Mouse (Mus musculus) midbrain, embryonic 12.5 days (tissue): ENCODE measurements around the gene Tmeff2. TPM values are rescaled to one million over a fixed set of nuclear protein-coding genes. Genes with fewer than 3 reads are reported as not detected.
A peak's percentile ranks its signal among the peaks of the same experiment; 100 is the strongest.

Experiments used
- ATAC-seq: fragments of 200-750 bp; cut with Nextera tagmentation; 2 replicates; pipeline ENCODE4 v1.8.0; 2017; ENCODE audit warnings: low read depth, moderate TSS enrichment, moderate library complexity; ENCODE audit not compliant: low FRiP score
- H3K27ac ChIP-seq: fragments of 300-500 bp; sonication (generic); replicated peaks from 2 replicates; pipeline ENCODE4 v1.5.1; 2016; ENCODE audit warnings: mild to moderate bottlenecking
- H3K27me3 ChIP-seq: fragments of 300-500 bp; sonication (generic); 2 replicates; pipeline ENCODE4 v1.6.1; 2016; ENCODE audit warnings: mild to moderate bottlenecking
- H3K36me3 ChIP-seq: fragments of 300-500 bp; sonication (generic); 2 replicates; pipeline ENCODE4 v1.6.1; 2016
- H3K4me1 ChIP-seq: fragments of 300-500 bp; sonication (generic); 2 replicates; pipeline ENCODE4 v1.6.1; 2016
- H3K4me2 ChIP-seq: fragments of 300-500 bp; sonication (generic); replicated peaks from 2 replicates; pipeline ENCODE4 v1.6.1; 2016; ENCODE audit warnings: mild to moderate bottlenecking, moderate library complexity
- H3K4me3 ChIP-seq: fragments of 300-500 bp; sonication (generic); 2 replicates; pipeline ENCODE4 v1.5.1; 2016; ENCODE audit warnings: mild to moderate bottlenecking
- H3K9ac ChIP-seq: fragments of 300-500 bp; sonication (generic); replicated peaks from 2 replicates; pipeline ENCODE4 v1.6.1; 2016; ENCODE audit warnings: mild to moderate bottlenecking, moderate library complexity
- H3K9me3 ChIP-seq: fragments of 300-500 bp; sonication (generic); 2 replicates; pipeline ENCODE4 v1.6.1; 2016; ENCODE audit warnings: mild to moderate bottlenecking
- WGBS: fragments of 180-500 bp; shearing (Covaris S2); methylation state at CpG from one replicate; pipeline ENCODE4 v1.1.7; 2016; 5-methylcytosine and 5-hydroxymethylcytosine counted together
- microRNA-seq: library from miRNA; unstranded; fragments of <30 nt; microRNA quantifications from one replicate; pipeline ENCODE4, GENCODE M21; 2017
- polyA plus RNA-seq: library from polyadenylated mRNA; unstranded; fragments of >200 nt; fragmentation: Nextera tagmentation; extraction: Ambion mirVana; gene quantifications from 2 replicates; pipeline ENCODE4 v1.2.1, GENCODE M21; 2016

Tmeff2 gene
- polyA plus RNA-seq, 1 experiment from 2014 or later = 14.8 TPM

DNA sequence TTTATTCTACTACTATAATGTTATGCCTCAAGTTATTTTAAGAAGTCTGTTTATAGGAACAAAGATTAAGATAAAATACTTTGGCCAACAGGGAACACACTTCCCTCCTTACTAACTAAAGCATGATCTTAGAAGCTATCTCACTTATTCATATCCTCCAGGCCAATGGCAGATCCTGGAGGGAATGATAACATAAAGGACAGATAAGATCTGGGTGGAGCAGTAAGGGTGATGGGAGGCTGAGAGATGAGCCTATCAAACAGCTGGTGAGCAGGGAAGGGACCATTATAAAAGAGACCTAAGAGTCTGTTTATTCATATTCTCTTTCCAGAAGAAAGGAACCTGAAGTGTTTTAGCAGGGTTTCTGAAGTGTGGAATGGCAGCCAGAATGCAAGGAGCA lies 290.8 kb downstream of the Tmeff2 start:
- H3K9ac ChIP-seq = no peak overlapping the region
- H3K4me2 ChIP-seq = no peak overlapping the region
- no peaks in the 10 kb centered on the region for H3K27me3 ChIP-seq
- no peak overlapping the region for H3K27ac ChIP-seq
- no peak for ATAC-seq
- H3K36me3 ChIP-seq = no peaks in the 10 kb centered on the region
- no peaks in the 10 kb centered on the region for H3K4me1 ChIP-seq
- H3K4me3 ChIP-seq = no peak overlapping the region
- no peaks in the 10 kb centered on the region for H3K9me3 ChIP-seq

DNA sequence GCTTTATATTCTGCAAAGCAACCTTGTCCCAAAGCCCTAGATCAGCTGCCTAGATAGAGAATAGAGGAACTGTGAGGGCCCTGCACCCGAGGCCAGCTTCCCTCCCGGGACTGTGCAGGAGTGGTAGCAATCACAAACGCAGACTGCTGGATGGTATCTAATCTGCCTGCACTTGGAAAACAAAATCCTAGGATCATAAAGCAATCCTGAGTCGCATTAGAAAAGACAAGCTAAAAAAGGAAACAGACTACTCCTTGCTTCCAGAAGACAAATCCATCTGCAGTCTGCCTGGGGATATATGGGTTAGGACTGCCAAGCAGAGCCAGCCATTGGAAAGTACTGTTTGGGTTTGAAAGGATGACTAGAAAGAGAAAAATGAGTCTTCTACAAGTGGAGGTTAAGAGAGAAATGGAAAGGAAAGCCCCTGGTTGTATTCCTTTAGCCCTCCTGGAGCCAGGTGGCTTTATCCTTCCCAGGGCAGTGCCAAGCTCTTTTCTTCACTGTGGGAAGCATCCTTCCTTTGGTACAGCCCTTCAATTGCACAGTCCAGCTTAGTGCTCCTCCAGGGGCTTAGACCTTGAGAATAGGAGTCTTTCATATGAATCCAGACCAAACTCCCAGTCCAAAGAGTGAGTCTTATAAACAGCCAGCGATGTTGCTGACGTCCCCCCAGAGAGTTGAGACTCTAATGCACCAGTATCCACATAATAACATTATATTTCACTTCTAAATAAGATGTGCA lies 291.6 kb downstream of the Tmeff2 start:
- no peak overlapping the region for H3K4me2 ChIP-seq
- H3K9ac ChIP-seq = no peak overlapping the region
- H3K9me3 ChIP-seq = no peaks in the 10 kb centered on the region
- ATAC-seq = no peak
- H3K27ac ChIP-seq = no peak overlapping the region
- WGBS = 69% methylated on average over 6 of the region's 6 CpGs
- no peaks in the 10 kb centered on the region for H3K36me3 ChIP-seq
- no peaks in the 10 kb centered on the region for H3K27me3 ChIP-seq
- H3K4me1 ChIP-seq = no peaks in the 10 kb centered on the region
- H3K4me3 ChIP-seq = no peak overlapping the region

DNA sequence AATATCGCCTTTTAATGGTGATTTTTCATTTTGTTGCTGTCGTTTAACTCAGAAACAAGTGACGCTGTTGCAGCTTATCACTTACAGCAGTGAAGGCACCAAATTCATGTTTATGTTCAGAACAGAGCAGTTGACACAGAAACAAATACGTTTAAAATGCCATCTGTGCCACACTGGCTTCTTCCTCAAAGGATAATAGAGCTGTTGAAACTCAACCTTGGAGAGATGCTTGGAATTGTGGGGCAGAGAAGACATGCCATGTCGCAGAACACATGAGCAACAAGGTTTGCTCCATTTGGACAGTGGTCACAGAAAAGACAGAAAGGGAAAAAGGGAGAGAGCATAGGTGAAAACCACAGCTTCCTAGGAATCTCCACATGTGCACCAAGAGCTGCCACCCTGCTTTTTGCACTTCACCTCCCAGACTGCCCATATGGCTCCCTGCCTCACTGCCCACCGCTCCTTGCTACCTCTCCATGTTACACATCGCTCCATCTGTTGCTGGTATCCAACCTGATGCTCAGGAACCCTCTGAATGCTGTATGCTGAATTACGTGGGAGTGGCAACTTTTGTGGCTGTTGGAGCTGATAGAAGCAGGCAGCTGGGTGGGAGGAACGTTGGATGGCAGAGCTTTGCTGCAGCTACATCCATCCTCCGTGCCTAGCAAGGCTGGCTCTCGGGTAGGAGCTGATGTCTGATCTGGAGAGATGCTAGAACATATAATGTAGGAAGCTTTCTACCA lies 298.8 kb downstream of the Tmeff2 start:
- ATAC-seq = no peak

DNA sequence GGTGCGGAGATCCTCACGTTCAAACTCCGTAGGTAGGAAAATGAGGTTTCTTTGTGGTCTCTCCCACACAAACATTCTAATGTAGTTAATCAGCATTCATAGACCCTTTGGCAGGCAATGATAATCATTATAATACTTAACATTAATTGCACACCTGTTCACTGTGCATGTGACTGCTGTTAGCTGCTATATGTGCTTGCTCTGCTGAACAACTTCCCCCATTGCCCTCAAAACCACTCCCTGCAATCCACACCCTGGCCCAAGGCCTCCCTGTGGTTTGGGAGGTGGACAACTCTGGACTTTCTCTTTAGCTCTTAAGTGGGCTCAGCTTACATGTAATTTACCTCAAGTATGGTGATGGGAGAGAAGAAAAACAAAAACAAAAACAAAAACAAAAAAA lies 299.5 kb downstream of the Tmeff2 start:
- H3K4me3 ChIP-seq = no peak overlapping the region
- ATAC-seq = no peak
- H3K36me3 ChIP-seq = no peaks in the 10 kb centered on the region
- H3K4me1 ChIP-seq = no peaks in the 10 kb centered on the region
- no peak overlapping the region for H3K27ac ChIP-seq
- H3K27me3 ChIP-seq = no peaks in the 10 kb centered on the region
- no peaks in the 10 kb centered on the region for H3K9me3 ChIP-seq
- no peak overlapping the region for H3K4me2 ChIP-seq
- no peak overlapping the region for H3K9ac ChIP-seq
- WGBS = 96% methylated on average over 3 of the region's 3 CpGs

More for the DNA sequence above, 298.8 kb downstream of the Tmeff2 start:
- Histone ChIP-seq H3K4me1 (no peaks in the 10 kb centered on the region), H3K27ac (no peak overlapping the region), H3K36me3 (no peaks in the 10 kb centered on the region), H3K9me3 (no peaks in the 10 kb centered on the region), H3K4me2 (no peak overlapping the region), H3K4me3 (no peak overlapping the region), H3K27me3 (no peaks in the 10 kb centered on the region), H3K9ac (no peak overlapping the region)
- 86% methylated on average over 11 of the region's 11 CpGs for WGBS

DNA sequence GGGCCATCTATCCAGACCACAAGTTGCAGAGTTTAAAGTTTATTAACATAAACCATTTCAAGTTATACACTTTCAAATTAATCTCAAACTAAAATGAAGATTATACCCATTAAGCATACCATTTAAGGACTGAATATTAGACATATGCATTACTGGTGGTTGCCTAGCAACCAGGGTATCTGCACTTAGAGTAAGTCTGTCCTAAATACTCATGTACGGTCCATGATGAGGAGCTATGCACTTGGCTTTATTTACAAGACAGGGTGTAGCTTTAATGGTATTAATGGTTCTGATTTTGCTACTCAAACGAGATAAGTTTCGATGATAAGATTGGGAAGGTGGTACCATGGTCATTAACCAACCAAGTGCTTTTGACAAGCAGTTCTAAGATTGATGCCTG lies 315.2 kb downstream of the Tmeff2 start:
- Histone ChIP-seq H3K27me3 (no peaks in the 10 kb centered on the region), H3K9ac (no peak overlapping the region), H3K4me1 (peaks cover 11% of the 10 kb centered on the region), H3K36me3 (no peaks in the 10 kb centered on the region), H3K27ac (no peak overlapping the region), H3K9me3 (no peaks in the 10 kb centered on the region), H3K4me2 (no peak overlapping the region), H3K4me3 (no peak overlapping the region)
- no peak for ATAC-seq
- WGBS = 87% methylated on average over 3 of the region's 3 CpGs

DNA sequence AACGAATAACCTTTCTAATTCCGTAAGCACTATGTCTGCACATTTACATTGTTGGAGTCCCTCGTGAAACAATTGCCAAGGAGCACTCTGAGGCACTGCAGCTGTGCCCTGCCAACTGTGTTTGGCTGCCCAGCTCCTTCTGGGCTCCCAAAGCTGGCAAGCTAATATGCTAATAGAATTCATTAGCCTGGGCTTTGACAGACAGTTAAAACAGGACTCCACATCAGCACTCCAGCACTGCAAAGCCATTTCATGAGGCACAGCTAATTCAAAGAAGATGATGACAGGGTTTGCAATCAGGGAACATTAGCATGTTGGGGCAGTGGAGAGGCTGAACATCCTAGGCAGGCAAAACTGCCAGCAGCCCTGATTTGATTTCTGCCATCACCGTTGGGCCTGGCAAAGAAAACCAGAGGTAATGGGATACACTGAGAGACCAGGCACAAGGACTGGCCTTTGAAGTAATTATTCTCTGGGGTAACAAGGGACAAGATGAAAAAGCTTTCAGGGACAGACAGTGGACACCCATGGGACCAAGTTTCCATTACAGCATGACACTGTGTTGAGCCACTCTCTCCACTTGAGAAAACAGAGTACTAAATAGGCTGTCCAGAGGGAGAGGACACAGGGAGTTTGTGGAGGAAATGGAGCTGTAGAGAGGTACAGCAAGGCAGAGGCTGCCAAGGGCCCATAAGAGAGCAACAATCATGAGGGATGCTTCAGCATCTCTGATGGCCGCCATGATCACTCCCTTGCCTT lies 316.0 kb downstream of the Tmeff2 start:
- Histone ChIP-seq H3K4me3 (no peak overlapping the region), H3K9ac (no peak overlapping the region), H3K9me3 (no peaks in the 10 kb centered on the region), H3K27ac (peak overlapping the region; percentile 42; the same call in 1 of the 2 replicates), H3K4me1 (peaks cover 11% of the 10 kb centered on the region), H3K4me2 (no peak overlapping the region), H3K36me3 (no peaks in the 10 kb centered on the region), H3K27me3 (no peaks in the 10 kb centered on the region)
- peak; percentile 74 for ATAC-seq
- 59% methylated on average over 5 of the region's 5 CpGs for WGBS

DNA sequence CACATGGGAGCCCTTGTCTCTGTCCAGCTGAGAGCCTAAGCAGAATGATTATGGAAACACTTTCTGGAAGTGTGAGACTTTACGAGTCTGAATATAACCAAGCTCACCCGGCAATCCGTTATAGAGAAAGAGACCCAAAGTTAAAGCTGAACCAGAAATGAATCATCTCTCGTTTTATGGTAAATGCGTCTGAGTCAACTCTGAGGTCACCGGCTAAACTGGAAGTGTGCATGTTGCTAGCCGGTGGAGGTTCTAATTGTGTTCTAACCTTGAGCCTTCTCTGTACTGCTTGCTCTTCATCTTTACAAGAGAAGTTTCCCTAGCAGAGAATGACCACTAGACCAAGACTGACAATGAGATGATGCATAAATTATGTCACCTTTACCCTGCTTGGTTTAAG lies 316.8 kb downstream of the Tmeff2 start:
- ATAC-seq = no peak
- Histone ChIP-seq H3K36me3 (no peaks in the 10 kb centered on the region), H3K4me1 (peaks cover 11% of the 10 kb centered on the region), H3K9ac (no peak overlapping the region), H3K27me3 (no peaks in the 10 kb centered on the region), H3K4me3 (no peak overlapping the region), H3K27ac (no peak overlapping the region), H3K4me2 (no peak overlapping the region), H3K9me3 (no peaks in the 10 kb centered on the region)
- 67% methylated on average over 7 of the region's 7 CpGs for WGBS

DNA sequence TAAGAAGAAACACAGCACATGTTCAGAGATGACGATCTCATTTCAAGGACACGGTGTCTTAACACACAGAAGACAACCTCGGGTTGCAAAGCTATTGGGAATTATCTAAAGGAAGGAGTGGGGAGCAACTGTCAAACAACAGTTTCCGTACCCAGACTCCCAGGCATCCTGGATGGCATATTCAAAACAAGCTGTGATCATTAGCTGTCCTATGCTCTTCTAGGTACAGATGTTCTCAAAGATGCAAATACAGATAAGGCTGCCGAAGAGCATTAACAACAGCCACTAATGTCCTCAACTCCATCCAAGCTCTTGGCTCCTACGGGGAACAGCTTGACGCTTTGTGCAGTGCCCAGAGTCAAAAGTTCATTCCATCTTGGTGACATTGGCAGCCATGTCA lies 324.7 kb downstream of the Tmeff2 start:
- H3K4me1 ChIP-seq = no peaks in the 10 kb centered on the region
- H3K4me2 ChIP-seq = no peak overlapping the region
- H3K27me3 ChIP-seq = no peaks in the 10 kb centered on the region
- H3K36me3 ChIP-seq = no peaks in the 10 kb centered on the region
- no peak overlapping the region for H3K4me3 ChIP-seq
- WGBS = 93% methylated on average over 7 of the region's 7 CpGs
- no peak overlapping the region for H3K9ac ChIP-seq
- ATAC-seq = no peak
- H3K27ac ChIP-seq = no peak overlapping the region
- no peaks in the 10 kb centered on the region for H3K9me3 ChIP-seq

Small RNAs within 50 kb of the gene (microRNA-seq; reads per million reads assigned to microRNA genes)
- gene Gm25736 = not detected
